Mouse (Mus musculus): ENCODE data around the gene Nfrkb.

Nfrkb gene

DNA sequence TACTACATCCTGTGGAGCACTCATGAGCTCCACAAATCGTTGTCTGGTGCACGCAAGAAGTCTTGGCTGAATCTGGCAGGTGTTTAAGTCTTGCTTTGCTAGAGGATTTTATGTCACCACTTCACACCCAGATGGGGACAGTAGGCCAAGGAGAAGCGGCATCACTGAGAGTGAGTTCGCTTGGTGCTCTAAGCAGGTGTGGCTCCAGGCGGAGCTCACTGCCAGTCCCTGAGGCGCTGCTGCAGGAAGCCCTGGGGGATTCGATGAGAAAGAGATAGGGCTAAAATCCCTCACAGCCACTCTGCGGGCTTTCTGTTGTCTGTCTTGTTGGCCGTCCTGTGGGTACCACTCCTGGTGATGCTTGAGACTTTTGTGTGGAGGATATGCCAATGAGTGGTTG lies 44.0 kb downstream of the Nfrkb start:
- no peak for DNase-seq

GRCm38 (mm10) chr9:31431751-31432150 lies 45.8 kb downstream of the Nfrkb start:
- DNase-seq, result no peak

DNA sequence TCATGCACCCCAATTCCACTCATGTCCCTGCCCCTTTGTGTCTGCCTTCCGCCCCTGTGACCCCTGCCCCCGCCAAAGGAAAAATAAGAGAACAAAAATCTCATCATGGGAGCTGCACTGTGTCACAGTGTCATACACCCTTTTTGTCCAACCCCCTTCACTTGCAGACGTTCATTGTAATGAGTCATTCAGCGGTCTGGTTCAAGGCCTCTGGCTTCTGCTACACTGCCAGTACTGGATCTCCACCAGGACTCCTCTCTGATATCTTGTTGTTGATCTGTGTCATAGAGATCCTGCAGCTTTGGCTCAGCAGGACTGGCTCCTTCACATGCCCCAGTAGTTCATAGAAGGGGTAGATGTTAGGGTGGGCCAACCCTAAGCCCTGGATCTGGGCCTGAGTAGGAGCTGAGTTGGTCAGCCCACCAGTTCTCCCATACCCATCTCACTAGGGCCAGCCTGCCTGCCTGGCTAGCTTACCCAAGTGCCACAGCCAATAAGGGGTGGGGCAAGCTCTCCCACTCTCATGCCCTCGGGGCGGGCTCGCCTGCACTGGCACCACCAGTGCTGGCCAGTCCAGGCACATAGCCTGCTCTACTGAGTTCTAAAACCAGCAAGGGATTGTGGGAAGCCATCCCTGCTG lies 46.5 kb downstream of the Nfrkb start:
- no peak for DNase-seq

DNA sequence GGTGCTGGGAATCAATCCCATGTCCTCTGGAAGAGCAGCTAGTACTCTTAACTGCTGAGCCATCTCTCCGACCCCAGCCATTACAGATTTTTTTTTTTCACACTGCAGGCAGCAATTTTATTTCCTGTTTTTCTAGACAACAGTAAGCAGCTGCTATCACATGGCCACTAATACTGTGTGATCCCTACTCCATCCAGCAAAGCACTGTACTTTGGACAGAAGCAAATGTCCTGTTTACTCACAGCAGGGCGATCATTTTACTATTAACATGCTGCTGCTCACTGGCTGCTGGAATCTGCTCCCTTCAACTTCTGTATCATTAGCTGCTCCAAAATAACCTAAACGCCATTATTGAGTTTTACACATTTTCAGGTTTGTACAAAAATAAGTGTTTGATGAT lies 47.4 kb downstream of the Nfrkb start:
- DNase-seq, result no peak

GRCm38 (mm10) chr9:31435415-31435814 lies 49.4 kb downstream of the Nfrkb start:
- no peak for DNase-seq

- no peak for DNase-seq
These were observed 51.9 kb downstream of the Nfrkb start for GRCm38 (mm10) chr9:31437861-31438260.

DNA sequence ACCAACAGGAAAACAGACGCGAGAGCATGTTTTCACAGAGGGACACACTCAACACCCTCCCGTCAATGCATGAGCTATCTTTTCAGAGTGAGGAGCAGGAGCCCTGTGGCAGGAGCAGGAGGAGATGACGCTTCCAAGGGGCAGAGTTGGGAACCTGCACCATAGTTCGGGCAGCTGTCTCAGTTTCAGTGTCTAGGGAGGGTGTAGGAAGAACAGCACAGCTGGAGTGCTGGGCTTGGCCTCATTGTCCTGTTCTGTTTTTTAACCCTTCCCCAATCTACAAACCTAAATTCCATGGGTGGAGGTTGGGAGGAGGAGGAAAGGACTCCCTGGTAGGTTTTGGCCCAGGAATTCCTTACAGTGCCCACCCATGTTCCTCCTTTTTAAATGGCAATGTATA lies 52.8 kb downstream of the Nfrkb start:
- DNase-seq, result no peak

DNA sequence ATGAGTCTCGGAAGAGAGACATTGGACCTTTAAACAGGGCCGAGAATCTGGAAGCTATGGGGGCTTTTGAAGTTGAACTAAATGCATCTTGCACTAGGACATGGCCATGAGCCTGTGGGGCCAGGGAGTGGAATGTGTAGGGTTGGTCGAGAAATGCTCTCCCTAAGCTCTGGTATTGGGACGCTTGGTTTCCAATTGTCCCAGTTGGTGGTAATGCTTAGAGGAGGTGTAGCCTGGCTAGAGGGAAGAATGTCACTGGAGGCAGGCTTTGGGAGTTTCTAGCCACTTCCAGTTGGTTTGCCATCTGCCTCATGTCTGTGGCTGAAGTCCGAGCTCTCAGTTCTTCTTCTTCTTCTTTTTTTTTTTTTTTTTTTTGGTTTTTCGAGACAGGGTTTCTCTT lies 53.3 kb downstream of the Nfrkb start:
- DNase-seq, result no peak

DNA sequence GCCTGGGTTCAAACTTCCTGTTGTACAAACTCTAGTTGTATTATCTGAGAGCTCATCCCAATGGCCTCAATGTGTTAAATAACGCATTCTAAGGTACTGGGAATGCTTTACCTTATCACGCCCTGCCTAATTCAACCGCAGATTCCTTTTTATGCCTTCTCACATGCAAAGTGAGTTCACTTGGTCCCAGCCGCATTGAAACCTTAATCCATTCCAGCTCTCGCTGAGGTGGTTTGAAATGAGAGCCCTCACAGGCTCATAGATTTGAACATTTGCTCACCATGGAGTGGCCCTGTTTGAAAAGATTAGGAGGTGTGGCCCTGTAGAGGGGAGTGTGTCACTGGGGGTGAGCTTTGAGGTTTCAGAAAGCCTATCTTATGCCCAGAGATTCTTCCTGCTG lies 54.4 kb downstream of the Nfrkb start:
- DNase-seq, result no peak

GRCm38 (mm10) chr9:31441487-31441886 lies 55.5 kb downstream of the Nfrkb start:
- DNase-seq, result no peak

DNA sequence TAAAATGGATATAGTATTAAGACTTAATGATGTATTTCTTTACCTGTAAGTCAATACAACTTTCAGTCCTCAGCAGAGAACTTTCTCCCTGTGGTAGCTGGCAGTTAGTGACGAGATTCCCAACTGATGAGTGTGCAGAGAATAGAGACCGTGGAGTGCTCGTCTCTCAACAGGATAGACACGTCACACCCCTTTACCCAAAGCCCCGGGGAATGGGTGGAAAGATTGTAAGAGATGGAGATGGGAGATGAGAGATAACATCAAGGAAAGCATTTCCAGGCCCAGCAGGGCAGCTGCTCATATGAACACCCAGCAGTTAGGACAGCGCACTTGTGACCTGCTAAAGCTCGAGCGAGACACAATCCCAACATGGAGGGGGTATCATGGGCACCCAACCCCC lies 58.2 kb downstream of the Nfrkb start:
- DNase-seq, result no peak

DNA sequence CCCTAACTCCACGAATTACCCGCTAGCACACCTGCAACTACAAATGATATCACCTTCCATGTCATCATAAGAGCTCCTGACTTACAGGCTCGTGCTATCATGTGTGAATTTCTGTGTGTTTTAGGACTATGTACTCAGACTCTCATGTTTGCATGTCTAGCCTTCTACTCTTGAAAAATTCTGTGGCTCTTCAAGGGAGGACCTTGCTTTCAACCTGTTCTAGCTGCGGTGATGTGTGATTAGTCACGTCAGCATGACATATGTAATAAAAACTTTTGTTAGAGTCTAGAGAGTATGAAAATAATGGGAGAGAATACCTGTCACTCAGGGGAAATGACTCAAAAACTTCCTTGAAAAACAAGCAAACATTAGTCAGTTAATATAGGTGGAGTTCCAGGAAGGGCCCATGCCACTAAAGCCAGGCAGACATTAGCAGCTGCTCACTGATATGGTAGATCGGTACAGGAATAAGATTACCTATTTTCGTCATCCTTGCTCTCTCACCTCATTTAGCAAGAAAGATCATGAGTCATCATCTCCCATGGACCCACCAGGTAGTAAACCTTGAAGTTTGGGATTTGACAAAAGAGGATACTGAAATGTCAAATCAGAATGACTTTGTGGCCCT lies 63.3 kb downstream of the Nfrkb start:
- no peak for DNase-seq

GRCm38 (mm10) chr9:31452166-31452565 lies 66.2 kb downstream of the Nfrkb start:
- no peak for DNase-seq

DNA sequence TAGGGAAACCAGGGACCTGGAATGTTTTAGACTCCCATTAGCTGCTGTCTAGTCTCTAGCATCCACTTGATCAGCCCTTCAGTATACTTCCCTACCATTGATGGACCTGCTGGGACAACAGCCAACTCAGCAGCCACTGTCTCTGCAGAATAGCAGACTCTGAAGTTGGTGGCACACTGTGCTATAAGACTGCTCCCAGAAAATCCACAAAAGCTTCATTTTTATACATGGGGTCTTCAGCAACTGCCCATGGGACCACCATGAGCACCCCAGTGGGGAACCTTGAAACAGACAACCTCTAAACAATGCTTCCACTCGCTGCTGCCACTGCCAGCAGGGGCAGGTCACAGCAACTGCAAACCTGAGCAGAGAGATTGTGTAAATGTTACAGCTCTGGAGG lies 68.4 kb downstream of the Nfrkb start:
- no peak for DNase-seq

DNA sequence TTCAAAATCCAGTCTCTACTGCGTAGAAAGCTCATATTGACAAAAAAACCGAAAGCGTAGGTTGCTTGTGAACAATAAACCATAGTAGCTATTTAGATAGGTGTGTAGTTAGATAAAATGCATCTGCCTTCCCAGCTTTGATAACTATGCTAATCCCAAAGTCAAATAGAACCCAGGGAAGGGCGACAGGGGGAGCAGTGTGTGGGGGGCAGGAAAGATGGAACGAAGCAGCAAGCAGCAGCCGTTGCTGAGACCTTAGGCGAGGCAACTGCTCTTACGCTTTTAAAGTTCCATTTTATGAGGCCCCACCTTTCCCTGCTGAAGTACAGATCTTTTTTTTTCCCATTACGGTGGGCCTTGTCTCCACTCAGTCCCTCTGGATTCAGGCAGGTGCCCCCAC lies 77.2 kb downstream of the Nfrkb start:
- no peak for DNase-seq

GRCm38 (mm10) chr9:31463692-31464474 lies 77.9 kb downstream of the Nfrkb start, which contains the start of gene Tmem45b:
Gene Tmem45b, minus strand, starts transcription at chr9:31464462.
- DNase-seq, result no peak

All from thymus, postnatal 36 days (tissue).